Mouse (Mus musculus) c-Kit-positive CD71-positive TER-119-positive erythroid progenitor cells, embryonic 14.5 days (primary cell): ENCODE data around the gene Uap1l1.
"Not testable (repeated sequence)": the region's sequence is repeated elsewhere in the genome, so short reads cannot be mapped to it uniquely, and the experiment has no call there.

ENCODE experiments used
- DNase-seq: peaks from one replicate; pipeline ENCODE4 v3.0.0-alpha.2; 2013; ENCODE audit warnings: low spot score

The Uap1l1 gene

DNA sequence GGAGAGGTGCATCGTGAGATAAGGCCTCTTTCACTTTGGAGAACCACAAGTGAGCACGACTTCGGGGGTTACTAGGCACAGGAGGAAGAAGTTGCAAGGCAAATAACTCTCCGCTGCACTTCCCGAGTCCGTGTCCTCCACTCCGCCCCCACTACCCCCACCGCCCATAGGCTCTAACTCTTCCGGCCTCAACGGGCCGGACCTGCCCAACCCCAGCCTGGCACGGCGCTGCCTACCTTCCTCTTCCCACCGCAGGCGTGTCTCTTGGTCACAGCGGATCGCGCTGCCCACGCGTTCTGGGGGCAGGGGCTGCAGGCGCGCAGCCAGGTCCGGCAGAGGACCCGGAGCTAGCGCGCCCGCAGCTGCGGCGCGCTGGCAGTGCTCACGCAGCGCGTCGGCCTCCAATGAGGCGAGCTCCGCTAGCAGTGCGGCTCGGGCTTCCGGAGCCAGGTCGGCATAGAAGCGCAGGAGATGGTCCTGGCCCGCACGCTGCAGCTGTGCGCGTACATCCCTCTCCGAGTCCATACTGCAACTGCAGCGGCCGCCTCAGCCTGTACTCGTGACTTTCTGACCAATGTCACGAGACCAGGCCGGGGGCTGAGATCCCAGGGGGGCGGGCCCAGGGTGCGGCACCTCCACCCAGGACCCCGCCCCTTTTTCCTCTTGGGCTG, at the start of gene Uap1l1:
Uap1l1 (minus strand) TSS at position 592 of the 671 bp plus-strand sequence.
- DNase-seq: no peak

DNA sequence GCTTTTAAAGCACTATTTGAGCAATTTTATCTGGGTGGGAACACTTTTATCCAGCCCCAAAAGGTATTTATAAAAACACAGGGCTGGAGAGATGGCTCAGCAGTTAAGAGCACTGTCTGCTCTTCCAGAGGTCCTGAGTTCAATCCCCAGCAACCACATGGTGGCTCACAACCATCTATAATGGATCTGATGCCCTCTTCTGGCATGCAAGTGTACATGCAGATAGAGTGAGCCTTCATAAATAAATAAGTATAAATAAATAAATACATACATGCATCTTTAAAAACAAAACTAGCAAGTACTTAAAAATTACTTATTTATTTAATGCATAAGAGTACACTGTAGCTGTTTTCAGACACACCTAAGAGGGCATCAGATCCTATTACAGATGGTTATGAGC, 48.0 kb upstream of the Uap1l1 start:
- not testable (repeated sequence) for DNase-seq

DNA sequence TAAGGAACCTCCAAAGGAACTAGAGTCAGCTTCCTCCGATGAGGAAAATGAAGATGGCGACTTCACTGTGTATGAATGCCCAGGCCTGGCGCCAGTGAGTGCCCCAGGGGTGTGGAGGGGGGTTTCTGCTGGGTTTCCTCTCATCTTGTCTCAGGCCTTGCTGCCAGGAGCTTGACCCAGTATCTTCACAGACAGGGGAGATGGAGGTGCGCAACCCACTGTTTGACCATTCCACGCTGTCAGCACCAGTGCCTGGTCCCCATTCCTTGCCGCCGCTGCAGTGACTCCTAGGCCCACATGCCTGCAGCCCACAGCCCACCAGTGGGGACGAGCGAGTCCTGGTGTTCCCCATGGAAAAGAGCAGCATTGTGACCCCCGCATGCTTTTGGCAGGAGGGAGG, 43.4 kb upstream of the Uap1l1 start:
- no peak for DNase-seq

DNA sequence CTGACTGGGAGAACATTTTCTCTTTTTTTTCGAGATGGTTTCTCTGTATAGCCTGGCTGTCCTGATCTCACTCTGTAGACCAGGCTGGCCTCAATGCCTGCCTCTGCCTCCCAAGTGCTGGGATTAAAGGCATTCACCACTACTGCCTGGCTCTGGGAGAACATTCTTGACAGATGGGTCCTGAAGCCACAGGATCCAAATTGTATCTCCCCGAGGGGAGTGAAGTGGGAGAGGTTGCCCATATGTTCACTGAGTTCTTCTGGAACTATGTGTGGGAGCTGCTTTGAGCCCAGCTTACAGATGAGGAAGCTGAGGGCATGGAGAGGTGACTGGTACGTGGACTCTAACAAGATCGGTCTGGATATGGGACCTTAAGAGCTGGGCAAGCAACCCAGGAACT, 38.5 kb upstream of the Uap1l1 start:
- no peak for DNase-seq

DNA sequence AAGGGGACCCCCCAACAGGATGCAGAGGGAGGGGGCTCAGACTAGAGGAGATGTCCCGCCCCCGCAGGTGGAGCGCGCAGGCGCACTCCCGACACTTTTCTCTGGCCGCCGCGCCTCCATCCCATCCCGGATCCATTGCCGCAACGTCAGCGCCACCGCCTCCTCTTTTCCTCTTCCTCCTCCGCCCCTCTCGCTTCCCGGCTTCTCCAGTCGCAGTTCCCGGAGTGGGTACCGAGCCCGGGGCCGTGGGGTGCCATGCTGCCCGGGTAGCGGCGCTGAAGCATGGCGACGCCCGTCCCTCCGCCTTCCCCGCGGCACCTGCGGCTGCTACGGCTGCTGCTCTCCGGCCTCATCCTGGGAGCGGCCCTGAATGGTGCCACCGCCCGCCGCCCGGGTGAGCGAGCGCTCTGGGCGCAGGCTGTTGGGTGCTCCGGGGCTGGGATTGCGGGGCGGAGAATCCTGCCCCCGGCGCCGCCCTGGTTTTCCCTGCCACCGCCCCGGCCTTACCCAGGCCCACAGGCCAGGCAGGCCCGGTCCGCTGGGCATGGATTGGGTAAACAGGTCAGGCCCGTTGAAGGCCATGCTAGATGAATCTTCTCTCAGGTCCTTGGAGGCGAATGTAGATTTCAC, 37.6 kb upstream of the Uap1l1 start:
- no peak for DNase-seq

DNA sequence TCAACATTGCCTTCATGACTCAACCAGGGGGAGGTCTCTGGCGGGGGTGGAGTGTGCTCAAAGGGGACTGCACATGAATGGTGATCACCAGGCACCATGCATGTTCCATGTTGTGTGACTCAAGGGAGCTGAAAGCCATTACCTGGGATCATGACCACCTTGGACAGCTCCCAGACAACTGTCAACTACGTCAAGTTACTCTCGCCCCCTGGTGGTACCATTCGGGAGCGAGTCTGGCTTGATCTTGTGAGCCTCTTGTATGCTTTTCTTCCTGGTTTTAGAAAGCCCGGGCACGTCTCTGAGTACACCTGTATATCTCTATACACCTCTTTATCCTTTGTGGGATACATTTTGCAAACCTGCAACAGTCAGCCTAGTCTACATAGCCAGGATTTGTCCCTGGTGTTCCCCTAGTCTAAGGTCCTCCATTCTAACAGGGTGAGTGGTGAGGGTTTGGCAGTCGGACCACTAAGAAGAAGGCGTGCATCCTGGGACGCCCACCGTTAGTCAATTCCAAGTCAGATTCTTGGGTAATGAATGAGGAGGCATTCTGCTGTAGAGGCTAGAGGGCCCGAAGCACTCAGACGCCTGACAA, 37.0 kb upstream of the Uap1l1 start:
- DNase-seq: peak; percentile 80

DNA sequence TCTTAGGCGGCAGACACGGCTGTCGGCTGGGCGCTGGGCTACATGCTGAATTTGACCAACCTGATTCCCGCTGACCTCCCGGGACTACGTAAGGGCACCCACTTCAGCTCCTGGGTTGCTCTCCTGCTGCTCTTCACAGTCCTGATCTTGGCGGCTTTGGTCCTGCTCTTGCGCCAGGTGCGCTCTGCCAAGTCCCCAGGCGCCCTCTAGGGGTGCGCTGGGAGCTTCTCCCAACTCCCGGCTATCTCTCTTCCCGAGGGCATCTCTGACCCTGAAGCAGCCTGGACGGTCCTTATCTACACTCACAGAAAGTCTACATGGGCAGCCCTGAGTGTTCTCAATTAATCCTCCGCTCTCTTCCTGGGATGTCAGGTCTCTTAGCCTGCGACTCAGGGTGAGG, 35.3 kb upstream of the Uap1l1 start:
- DNase-seq: no peak

DNA sequence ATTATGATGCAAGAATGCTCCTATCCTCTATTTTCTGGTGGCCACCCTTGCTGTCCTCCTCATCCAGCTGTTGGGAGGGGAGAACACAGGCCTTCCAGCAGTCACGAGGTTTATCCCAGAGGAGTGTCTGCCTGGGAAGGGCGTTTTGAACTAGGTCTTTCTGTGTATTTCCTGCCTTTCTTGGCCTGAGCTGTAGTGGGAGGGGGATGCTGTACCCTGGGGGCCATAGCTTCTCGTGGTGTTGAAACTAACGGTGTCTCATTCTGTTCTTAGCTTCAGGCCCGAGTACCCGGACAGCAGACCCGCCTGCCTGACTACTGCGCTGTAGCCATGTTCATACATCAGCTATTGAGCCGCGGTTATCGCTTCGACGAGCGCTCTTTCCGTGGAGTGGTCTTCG, 34.8 kb upstream of the Uap1l1 start:
- DNase-seq: no peak

DNA sequence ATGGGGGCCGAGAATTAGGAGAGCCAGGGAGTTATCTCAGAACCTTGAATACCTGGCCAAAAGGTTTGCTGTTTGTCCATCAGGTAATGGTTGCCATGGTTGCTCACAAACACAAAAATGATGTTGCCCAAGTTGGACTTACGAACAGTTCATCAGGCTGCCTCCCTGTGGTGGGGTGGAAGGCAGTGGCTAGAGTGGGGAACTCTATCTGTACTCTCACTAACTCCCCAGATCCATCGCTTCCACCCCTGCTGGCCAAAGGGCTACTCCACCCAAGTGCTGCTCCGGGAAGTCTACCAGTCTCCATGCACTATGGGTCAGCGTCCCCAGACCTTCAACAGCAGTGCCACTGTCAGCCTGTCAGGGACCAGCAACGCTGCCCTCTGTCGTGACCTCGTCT, 33.6 kb upstream of the Uap1l1 start, which contains the start of gene Npdc1:
Npdc1 (plus strand) TSS at position 301 of the 400 bp plus-strand sequence.
- no peak for DNase-seq

DNA sequence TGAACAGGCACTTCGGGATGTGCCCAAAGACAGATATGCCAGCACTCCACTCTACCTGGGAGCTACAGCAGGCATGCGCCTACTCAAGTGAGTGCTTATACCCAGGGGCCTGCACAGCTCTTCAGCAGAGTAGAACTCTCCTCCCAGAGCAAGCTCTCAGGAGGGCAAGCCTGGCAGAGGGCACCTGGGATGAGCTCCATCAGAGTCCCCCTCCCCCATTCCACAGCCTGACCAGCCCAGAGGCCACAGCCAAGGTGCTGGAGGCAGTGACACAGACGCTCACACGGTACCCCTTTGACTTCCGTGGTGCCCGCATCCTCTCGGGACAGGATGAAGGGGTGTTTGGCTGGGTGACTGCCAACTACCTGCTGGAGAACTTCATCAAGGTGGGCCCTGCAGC, 32.6 kb upstream of the Uap1l1 start:
- DNase-seq: no peak

DNA sequence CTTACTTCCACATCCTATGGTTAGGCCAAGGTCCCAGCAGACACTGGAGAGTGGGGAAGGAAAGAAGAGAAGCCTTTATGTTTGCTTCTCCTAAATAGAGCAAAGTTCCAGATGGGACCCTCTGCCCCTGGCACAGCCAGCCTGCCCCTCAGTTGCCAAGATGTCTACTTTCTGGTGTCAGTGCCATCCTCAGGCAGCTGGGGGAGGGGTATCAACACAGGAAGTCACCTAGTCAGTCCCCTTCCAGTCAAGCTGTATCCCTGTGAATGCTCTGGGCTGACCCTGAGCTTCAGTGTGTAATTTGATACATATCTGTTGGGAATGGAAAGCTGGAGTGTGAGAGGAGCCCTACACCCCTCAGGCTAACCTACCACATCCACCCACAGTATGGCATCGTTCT, 31.5 kb upstream of the Uap1l1 start:
- DNase-seq: no peak

DNA sequence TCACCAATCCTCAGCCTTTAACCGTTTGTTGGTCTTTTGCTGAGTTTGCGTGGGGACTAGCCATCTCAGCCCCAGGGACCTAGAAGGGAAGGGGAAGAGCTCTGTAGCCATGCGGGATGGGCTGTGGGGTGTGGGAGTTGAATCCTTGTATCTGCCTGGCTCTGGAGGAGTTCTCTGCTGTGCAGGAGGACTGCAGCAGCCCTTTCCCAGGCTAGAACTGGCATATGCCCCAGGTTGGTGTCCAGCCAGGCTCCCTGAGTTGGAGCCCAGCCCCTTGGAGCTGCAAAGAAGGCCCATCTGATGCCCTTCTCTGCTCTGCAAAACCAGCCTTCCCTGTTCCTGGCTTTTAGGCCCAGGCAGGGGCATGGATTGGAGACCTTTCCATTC, 31.1 kb upstream of the Uap1l1 start:
- no peak for DNase-seq

DNA sequence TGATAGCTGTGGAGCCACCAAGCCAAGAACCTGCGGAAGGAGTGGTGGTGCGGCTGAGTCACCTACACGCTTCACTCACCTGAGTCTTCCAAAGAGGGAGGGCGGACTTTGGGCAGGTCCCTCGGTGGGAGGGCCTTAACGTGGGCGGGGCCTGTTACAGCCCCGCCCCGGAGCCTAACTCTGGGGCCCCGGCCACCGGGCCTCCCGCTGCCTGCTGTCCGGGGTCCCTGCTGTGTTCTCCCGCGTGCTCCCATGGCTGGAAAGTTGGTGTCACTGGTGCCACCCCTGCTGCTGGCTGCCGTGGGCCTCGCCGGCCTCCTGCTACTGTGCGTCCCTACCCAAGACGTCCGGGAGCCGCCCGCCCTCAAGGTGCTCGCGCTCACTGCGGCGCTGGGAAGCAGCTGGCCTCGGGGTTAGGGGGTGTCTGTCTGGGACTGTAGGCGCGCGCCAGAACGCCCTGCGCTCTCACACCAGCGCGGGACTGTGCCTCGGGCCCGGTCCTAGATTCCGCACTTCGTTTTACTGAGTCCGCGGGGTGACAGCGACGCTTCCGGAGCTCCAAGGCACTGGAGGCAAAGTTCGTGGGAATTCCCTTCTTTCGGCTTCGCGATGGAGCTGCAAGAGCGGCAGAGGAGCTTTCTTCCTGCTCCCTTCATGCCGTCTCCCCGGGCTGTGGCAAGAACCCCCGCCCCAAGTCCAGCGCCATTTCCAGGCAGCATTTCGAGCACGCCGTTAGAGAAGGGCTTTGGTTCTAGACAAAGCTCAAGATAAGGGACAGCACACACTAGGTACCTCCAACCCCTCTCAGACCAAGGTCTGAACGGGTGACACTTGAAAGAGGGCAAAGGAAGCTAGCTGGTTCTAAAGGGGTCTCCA, 30.5 kb upstream of the Uap1l1 start, which contains the start of gene Entpd2:
Entpd2 (plus strand) TSS at position 154 of the 876 bp plus-strand sequence.
- no peak for DNase-seq

DNA sequence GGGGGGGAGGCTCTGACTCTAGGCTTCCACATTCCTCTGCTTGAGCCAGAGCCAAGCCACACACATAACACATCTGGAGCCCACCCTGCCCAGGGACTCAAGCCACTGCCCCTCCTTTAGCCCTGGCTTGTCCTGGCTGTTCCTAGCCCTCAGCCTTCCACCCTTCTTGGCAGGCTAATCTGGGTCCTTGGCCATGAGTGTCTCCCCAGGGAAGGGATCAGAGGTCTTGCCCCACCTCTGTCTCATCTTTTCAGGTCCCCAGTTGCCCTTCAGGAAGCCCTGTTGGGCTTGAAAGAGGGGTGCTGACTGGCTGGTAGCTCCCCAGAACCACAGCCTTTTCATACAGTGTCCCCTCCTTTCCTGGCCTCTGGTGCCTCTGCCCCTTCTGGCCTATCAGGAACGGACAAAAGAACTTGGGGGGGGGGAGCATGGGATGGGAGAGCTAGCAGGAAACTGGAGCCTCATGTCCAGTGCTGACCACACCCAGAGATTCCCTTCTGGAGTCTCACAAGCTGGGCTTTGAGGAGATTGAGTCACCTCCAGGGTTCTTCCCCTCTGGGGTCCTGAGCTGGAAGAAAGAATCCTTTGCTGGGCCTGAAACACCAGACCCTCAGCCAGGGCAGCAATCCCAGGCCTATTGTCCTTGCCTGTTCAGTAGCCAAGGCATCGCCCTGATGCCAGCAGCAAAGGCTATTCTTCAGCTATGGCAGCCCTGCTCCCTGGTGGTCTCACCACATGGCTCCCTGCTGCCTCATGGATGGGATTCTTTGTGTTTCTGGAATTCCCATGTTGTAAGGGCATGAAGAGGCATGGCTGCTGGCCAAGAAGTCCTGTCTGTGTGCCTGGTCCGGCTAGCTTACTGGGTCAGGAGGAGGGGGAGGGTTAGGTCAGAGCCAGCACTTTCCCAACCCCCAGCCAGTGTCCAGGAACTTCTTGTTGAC, 29.1 kb upstream of the Uap1l1 start:
- no peak for DNase-seq

DNA sequence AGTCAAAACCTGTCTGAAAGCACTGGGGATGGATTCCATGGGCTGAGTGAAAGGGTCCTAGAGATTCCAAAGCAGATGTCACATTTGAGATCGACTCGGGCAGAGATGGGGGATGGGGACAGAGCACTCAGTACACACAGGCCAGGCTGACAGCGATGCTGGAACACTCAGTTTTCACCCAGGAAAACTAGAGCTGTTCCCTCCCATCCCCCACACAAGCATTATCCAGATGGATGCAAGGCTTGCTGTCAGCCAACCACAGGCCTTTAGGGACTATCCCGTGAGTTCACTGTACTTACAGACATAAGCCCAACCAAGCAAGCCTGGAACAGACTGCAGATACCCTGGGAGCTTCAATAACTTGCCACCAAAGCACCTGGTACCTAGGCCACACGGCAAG, 25.8 kb upstream of the Uap1l1 start:
- no peak for DNase-seq

DNA sequence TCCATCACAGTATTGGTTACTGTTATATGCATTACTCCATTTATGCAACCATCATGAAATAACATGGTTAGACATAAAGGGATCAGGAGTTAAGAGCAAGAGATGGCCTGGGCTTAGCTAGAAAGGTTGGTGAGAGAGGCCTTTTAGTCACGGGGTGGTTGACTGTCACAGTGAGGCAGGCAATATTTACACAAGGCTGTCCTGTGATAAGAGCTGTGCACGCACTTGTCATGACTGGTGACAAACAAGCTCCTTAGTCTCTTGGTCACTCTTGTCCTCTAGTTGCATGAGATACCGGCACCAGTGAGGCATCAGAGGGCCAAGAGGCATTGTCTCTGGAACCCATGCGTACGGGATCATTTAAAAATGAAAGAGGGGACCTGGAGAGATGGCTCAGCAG, 19.0 kb upstream of the Uap1l1 start:
- DNase-seq: no peak

DNA sequence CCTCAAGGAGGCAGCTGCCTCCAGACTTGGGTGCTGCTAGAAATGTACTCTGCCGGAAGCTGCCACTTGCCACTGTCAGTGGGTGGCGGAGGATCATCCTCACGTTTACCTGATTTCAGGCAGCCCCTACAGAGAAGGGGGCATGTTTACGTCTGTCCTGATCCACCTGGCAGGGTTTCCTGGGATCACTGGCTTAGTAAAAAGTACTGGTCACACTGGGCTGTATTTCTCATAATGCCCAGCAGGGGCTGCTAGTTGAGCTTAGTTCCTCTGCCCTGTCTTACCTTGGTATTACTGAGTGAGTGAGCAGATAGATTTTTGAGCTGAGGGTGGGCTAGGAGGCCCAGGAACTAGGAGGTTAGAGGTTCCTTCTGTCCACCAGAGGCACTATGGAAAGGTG, 11.1 kb upstream of the Uap1l1 start:
- peak; percentile 48 for DNase-seq

DNA sequence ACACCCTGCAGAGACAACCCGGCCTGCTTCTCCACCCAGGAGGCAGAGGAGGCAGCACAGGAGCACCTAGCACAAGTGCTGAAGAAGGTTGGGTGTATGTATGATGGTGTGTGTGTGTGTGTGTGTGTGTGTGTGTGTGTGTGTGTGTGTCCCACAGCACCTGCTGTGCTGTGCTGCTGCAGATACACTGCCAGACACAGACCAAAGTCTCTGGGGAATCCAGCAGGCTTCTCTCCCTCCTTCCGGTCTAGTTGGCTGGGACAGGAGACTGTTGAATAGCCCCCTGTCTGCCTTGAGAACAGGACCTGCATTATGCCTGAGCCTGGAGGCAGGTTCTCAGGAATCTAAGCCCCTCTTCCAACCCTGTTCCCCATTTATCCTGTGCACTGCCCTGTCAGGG, 7.9 kb upstream of the Uap1l1 start:
- DNase-seq: no peak

DNA sequence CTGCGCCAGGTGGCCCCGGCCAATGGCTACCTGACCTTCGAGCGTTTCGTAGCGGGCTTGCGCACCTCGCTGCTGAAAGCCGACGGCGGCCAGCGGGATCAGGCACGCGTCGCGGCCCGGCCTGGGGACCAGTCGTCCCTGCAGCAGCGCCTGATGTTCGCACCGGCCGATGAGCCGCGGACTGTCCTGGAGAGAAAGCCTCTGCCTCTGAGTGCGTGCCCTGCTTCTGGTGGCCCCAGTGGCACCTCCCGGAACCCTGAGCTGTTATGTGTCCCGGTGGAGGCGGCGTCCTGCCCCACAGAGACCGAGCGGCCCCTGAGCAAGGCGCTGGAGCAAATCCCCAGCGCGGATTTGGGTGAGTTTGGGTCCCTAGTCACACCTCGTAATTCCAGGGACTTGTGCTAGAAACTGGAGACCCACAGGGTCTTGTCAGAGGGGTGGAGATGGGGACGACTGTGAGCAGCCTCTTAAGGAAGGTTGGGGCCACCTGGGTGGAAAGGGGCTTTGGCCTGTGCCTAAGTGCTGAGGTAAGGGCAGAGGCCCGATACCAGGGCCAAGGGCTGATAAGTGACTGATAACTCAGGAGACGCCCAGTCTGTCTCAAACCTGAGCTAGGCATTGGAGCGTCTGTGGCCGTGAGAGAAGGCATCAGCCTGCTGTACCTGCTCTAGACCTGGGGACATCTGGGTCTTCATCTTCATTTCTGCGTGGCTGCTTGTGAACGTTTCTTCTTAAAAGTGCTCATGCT, 7.3 kb upstream of the Uap1l1 start:
- peak; percentile 60 for DNase-seq

DNA sequence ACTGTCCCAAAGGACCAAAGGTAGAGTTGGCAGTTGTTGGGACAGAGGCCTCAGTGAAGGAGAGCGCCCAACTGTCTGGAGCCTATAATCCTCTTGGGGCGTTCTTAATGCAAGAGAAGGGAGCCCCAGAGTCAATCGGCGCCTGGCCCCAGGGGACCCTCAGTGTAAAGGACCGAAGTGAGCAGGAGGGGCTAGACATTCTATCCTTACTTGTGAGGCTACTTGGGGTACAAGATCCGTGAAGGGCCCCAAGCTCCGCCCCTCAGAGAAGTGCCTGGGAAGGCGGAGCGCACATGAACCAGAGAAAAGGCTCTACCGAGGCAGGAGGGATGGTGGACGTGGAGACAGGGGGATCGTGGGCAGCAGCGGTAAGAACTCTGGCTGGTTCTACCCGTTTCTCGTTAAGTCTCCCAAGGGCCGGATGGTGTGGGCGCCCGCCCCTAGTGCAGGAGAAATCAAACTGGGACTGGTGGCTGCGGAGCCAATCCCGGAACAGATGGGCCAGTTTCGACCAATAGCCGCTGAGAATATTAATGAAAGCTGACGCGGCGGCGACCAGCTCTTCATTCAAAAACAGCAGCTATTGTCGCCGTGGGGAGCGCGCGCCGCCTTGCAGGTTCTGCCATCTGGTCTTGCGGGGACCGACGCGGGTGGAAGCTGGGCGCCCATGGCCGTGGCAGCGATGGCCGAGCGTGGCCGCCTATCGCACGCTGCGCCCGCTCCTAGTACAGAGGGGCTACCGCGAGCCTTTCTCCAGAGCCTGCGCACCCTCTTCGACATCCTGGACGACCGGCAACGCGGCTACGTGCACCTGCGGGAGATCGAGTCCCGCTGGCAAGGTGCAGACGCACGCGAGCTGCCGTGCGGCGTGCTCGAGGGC, 6.5 kb upstream of the Uap1l1 start, which contains the start of gene Sapcd2:
Sapcd2 (plus strand) TSS at position 558 of the 880 bp plus-strand sequence.
- DNase-seq: peak; percentile 90
